Mouse (Mus musculus) E14TG2a.4 (cell line): ENCODE results near the gene Trmt44.

ENCODE experiments used
- H3K27me3 ChIP-seq: 2 replicates; pipeline ENCODE4 v1.6.1; 2014; ENCODE audit warnings: low read length, control low read depth; ENCODE audit not compliant: insufficient read depth
- H3K36me3 ChIP-seq: 2 replicates; pipeline ENCODE4 v1.6.1; 2014; ENCODE audit warnings: low read length, control low read depth; ENCODE audit not compliant: insufficient read depth
- H3K4me1 ChIP-seq: replicated peaks from 2 replicates; pipeline ENCODE4 v1.6.1; 2014; ENCODE audit warnings: low read depth, low read length, control low read depth
- H3K4me3 ChIP-seq: replicated peaks from 2 replicates; pipeline ENCODE4 v1.5.1; 2014; ENCODE audit warnings: mild to moderate bottlenecking, low read length
- H3K9me3 ChIP-seq: 2 replicates; pipeline ENCODE4 v1.6.1; 2014; ENCODE audit warnings: low read length, control low read depth
- CTCF ChIP-seq: conservative IDR thresholded peaks from 2 replicates; pipeline ENCODE4 v1.5.1; 2014; ENCODE audit warnings: low read length
- NANOG ChIP-seq: IDR thresholded peaks from 2 replicates; pipeline ENCODE4 v1.6.1; 2014; ENCODE audit warnings: borderline replicate concordance, low read length, mixed read lengths
- POU5F1 ChIP-seq: IDR thresholded peaks from 2 replicates; pipeline ENCODE4 v1.6.1; 2014; ENCODE audit warnings: low read length, borderline replicate concordance

The Trmt44 gene

GRCm38 (mm10) chr5:35574653-35575599, at the start of gene Trmt44:
Gene Trmt44 (minus strand): TSS chr5:35575070.
- peaks cover 20% of the 10 kb centered on the region for H3K4me1 ChIP-seq
- peaks cover 10% of the 10 kb centered on the region for H3K9me3 ChIP-seq
- H3K36me3 ChIP-seq = peaks cover 40% of the 10 kb centered on the region
- H3K4me3 ChIP-seq = peak within 1 kb of the TSS; percentile 100
- no peak for TF ChIP-seq POU5F1
- TF ChIP-seq CTCF = no peak
- TF ChIP-seq NANOG = no peak
- H3K27me3 ChIP-seq = peaks cover 3% of the 10 kb centered on the region; the same call in 1 of the 2 replicates

GRCm38 (mm10) chr5:35623831-35624230, 49.0 kb upstream of the Trmt44 start:
- Histone ChIP-seq H3K36me3 (no peaks in the 10 kb centered on the region), H3K9me3 (peaks cover 8% of the 10 kb centered on the region; the same call in 1 of the 2 replicates), H3K27me3 (peaks cover 2% of the 10 kb centered on the region; the same call in 1 of the 2 replicates), H3K4me3 (no peak overlapping the region), H3K4me1 (no peaks in the 10 kb centered on the region)
- no peak for TF ChIP-seq CTCF
- no peak for TF ChIP-seq NANOG
- no peak for TF ChIP-seq POU5F1

- H3K4me1 ChIP-seq = no peaks in the 10 kb centered on the region
- H3K9me3 ChIP-seq = peaks cover 7% of the 10 kb centered on the region; the same call in 1 of the 2 replicates
- H3K4me3 ChIP-seq = no peak overlapping the region
- no peaks in the 10 kb centered on the region for H3K36me3 ChIP-seq
- no peak for TF ChIP-seq CTCF
- TF ChIP-seq NANOG = no peak
- no peak for TF ChIP-seq POU5F1
- H3K27me3 ChIP-seq = no peaks in the 10 kb centered on the region
Measured at GRCm38 (mm10) chr5:35621114-35621513, 46.2 kb upstream of the Trmt44 start.

GRCm38 (mm10) chr5:35616943-35617342, 42.1 kb upstream of the Trmt44 start:
- no peaks in the 10 kb centered on the region for H3K9me3 ChIP-seq
- TF ChIP-seq CTCF (no peak), NANOG (no peak), POU5F1 (no peak)
- H3K4me1 ChIP-seq = no peaks in the 10 kb centered on the region

GRCm38 (mm10) chr5:35612722-35613121, 37.9 kb upstream of the Trmt44 start:
- H3K9me3 ChIP-seq = no peaks in the 10 kb centered on the region
- H3K4me3 ChIP-seq = no peak overlapping the region
- no peaks in the 10 kb centered on the region for H3K36me3 ChIP-seq
- peaks cover 24% of the 10 kb centered on the region for H3K4me1 ChIP-seq
- TF ChIP-seq CTCF (no peak), POU5F1 (no peak), NANOG (no peak)
- H3K27me3 ChIP-seq = no peaks in the 10 kb centered on the region

More at GRCm38 (mm10) chr5:35616943-35617342, 42.1 kb upstream of the Trmt44 start:
- H3K4me3 ChIP-seq = no peak overlapping the region
- no peaks in the 10 kb centered on the region for H3K27me3 ChIP-seq
- H3K36me3 ChIP-seq = no peaks in the 10 kb centered on the region

GRCm38 (mm10) chr5:35611900-35612299, 37.0 kb upstream of the Trmt44 start:
- no peaks in the 10 kb centered on the region for H3K9me3 ChIP-seq
- H3K4me1 ChIP-seq = peaks cover 24% of the 10 kb centered on the region
- H3K27me3 ChIP-seq = no peaks in the 10 kb centered on the region
- H3K36me3 ChIP-seq = no peaks in the 10 kb centered on the region
- H3K4me3 ChIP-seq = no peak overlapping the region
- TF ChIP-seq CTCF = no peak
- no peak for TF ChIP-seq POU5F1
- no peak for TF ChIP-seq NANOG

- TF ChIP-seq CTCF = no peak
- Histone ChIP-seq H3K27me3 (no peaks in the 10 kb centered on the region), H3K4me1 (peaks cover 24% of the 10 kb centered on the region), H3K36me3 (no peaks in the 10 kb centered on the region), H3K4me3 (no peak overlapping the region), H3K9me3 (no peaks in the 10 kb centered on the region)
Measured at GRCm38 (mm10) chr5:35611170-35611569, 36.3 kb upstream of the Trmt44 start.

- no peak for TF ChIP-seq POU5F1
- peaks cover 24% of the 10 kb centered on the region for H3K4me1 ChIP-seq
- no peak overlapping the region for H3K4me3 ChIP-seq
- no peaks in the 10 kb centered on the region for H3K9me3 ChIP-seq
- no peaks in the 10 kb centered on the region for H3K27me3 ChIP-seq
- no peaks in the 10 kb centered on the region for H3K36me3 ChIP-seq
Measured at GRCm38 (mm10) chr5:35610381-35610780, 35.5 kb upstream of the Trmt44 start.
